Mouse (Mus musculus) embryonic facial prominence, embryonic 14.5 days (tissue): ENCODE measurements at regions not wholly inside any gene's neighbourhood (a gene's known extent, or its start where the extent isn't known, plus 50 kb on each side); places are given as distances from the start of the nearest gene placed in this dataset.
A peak's percentile ranks its signal among the peaks of the same experiment; 100 is the strongest.

ENCODE experiments used
- ATAC-seq: fragments of 200-750 bp; cut with Nextera tagmentation; 2 replicates; pipeline ENCODE4 v1.8.0; 2017; ENCODE audit warnings: low read depth, moderate number of reproducible peaks, moderate TSS enrichment
- DNase-seq: peaks from one replicate; pipeline ENCODE4 v3.0.0-alpha.2; 2015; ENCODE audit warnings: low spot score
- H3K27ac ChIP-seq: fragments of 300-500 bp; sonication (generic); replicated peaks from 2 replicates; pipeline ENCODE4 v1.5.1; 2014; ENCODE audit warnings: low read depth, mild to moderate bottlenecking, low read length, moderate library complexity
- H3K27me3 ChIP-seq: fragments of 300-500 bp; sonication (generic); replicated peaks from 2 replicates; pipeline ENCODE4 v1.6.1; 2014; ENCODE audit warnings: low read length; ENCODE audit not compliant: control insufficient read depth, insufficient read depth
- H3K36me3 ChIP-seq: fragments of 300-500 bp; sonication (generic); 2 replicates; pipeline ENCODE4 v1.6.1; 2014; ENCODE audit warnings: low read length, mixed read lengths; ENCODE audit not compliant: control insufficient read depth, insufficient read depth
- H3K4me1 ChIP-seq: fragments of 300-500 bp; sonication (generic); 2 replicates; pipeline ENCODE4 v1.6.1; 2014; ENCODE audit warnings: antibody characterized with exemption, low read length; ENCODE audit not compliant: control insufficient read depth, insufficient read depth
- H3K4me2 ChIP-seq: fragments of 300-500 bp; sonication (generic); 2 replicates; pipeline ENCODE4 v1.6.1; 2014; ENCODE audit warnings: low read depth, mild to moderate bottlenecking, low read length, moderate library complexity, mixed read lengths
- H3K4me3 ChIP-seq: fragments of 300-500 bp; sonication (generic); 2 replicates; pipeline ENCODE4 v1.5.1; 2014; ENCODE audit warnings: low read depth, mild to moderate bottlenecking, low read length
- H3K9ac ChIP-seq: fragments of 300-500 bp; sonication (generic); 2 replicates; pipeline ENCODE4 v1.6.1; 2014; ENCODE audit warnings: low read depth, mild to moderate bottlenecking, low read length, moderate library complexity, mixed read lengths
- H3K9me3 ChIP-seq: fragments of 300-500 bp; sonication (generic); 2 replicates; pipeline ENCODE4 v1.6.1; 2016; ENCODE audit warnings: low read length; ENCODE audit not compliant: control insufficient read depth
- WGBS: fragments of 180-500 bp; shearing (Covaris S2); extraction: QIAGEN DNeasy Blood & Tissue Kit; methylation state at CpG from one replicate; pipeline ENCODE4 v1.1.7; 2014; 5-methylcytosine and 5-hydroxymethylcytosine counted together

DNA sequence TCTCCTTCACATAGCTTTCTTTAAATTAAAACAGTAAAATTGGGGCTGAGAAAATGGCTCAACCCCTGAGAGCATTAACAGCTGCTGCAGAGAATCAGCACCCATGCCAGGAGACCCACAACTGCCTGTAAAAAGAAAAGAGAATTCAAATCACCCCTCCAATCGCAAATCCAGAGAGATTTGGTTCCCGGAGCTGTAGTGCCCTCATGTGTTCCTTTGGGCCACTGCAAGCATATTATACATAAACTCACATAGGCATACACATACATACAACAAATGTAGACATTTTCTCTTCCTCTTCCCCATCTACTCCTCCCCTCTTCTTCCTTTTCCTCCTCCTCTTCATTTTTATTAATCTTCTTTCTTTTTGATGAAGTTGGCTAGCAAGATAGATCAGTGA is 616.5 kb downstream of the Dok5 start:
- DNase-seq (no peak), ATAC-seq (no peak)
- no peaks in the 10 kb centered on the region for H3K36me3 ChIP-seq
- no peak overlapping the region for H3K4me3 ChIP-seq
- H3K9me3 ChIP-seq, result 0 out of 2 replicates have a peak, but pooled peaks cover 3% of the 10 kb centered on the region
- H3K9ac ChIP-seq, result no peak overlapping the region
- no peak overlapping the region for H3K4me2 ChIP-seq
- no peaks in the 10 kb centered on the region for H3K4me1 ChIP-seq
- WGBS, result 91% methylated on average over 2 of the region's 2 CpGs
- H3K27ac ChIP-seq, result no peak overlapping the region
- no peaks in the 10 kb centered on the region for H3K27me3 ChIP-seq

DNA sequence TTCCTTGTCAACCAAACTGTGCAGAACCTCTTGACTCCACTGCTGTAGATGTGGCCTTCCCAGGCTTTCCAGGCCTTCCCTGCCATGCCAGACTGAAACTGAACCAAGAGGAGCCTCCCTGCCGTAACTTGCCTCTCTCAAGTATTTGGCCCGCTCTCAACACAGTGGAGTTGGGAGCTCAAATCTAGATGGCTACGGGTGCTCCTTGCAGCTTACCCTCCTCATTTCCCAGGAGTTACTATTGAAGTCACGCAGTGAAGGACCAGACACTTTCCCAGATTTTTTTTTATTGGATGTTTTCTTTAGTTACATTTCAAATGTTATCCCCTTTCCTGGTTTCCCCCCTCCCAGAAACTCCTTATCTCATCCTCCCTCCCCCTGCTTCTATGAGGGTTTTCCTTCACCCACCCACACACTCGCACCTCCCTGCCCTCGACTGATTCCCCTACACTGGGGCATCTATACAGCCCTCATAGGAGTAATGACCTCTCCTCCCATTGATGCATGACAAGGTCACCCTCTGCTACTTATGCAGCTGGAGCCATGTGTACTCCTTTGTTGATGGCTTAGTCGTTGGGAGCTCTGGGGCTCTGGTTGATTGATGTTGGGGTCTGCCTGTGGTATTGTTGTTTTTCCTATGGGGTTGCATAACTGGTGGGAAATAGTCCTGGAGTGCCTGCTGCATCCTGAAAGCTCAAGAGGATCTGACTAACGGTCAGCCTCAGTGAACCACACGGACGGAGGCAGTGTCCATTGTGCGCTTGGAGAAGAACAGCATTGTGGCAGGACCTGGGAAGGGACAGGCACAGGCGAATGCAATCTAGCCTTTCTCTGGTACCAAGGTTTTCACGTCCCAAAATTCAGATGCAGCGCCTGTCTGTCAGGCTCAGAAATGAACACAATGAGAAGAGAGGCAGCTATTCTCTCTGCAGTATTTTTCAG is 602.5 kb downstream of the Dok5 start:
- Histone ChIP-seq H3K27me3 (no peaks in the 10 kb centered on the region), H3K9me3 (0 out of 2 replicates have a peak, but pooled peaks cover 3% of the 10 kb centered on the region), H3K4me3 (no peak overlapping the region), H3K4me2 (no peak overlapping the region), H3K27ac (no peak overlapping the region), H3K9ac (no peak overlapping the region), H3K4me1 (no peaks in the 10 kb centered on the region), H3K36me3 (no peaks in the 10 kb centered on the region)
- no peak for DNase-seq
- ATAC-seq, result no peak
- WGBS, result 71% methylated on average over 14 of the region's 14 CpGs

DNA sequence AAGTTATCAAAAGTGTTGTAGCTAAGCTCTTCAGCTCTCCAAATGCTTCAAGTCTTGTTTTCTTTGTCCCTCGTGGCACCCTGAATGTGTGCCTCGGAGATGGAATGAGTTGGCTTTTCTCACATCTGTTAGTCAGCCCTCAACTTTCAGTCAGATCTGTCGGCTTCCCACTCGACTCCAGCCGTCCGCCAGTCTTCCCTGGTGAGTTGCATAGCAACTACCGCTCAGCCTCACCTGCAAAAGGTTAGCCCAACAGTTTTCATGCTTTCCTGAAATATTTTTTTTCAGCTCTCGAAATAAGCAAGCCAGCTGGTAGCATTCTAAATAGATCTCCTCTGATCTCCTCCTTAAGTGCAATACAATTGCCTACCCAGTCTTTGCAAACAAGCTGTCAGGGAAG is 601.2 kb downstream of the Dok5 start:
- no peak for DNase-seq
- Histone ChIP-seq H3K9me3 (0 out of 2 replicates have a peak, but pooled peaks cover 3% of the 10 kb centered on the region), H3K36me3 (no peaks in the 10 kb centered on the region), H3K27ac (no peak overlapping the region), H3K4me2 (no peak overlapping the region), H3K27me3 (no peaks in the 10 kb centered on the region), H3K4me1 (no peaks in the 10 kb centered on the region), H3K9ac (no peak overlapping the region), H3K4me3 (no peak overlapping the region)
- 69% methylated on average over 8 of the region's 8 CpGs for WGBS
- no peak for ATAC-seq

GRCm38 (mm10) chr2:171331529-171331928 is 599.9 kb downstream of the Dok5 start:
- no peak overlapping the region for H3K4me2 ChIP-seq
- 93% methylated on average over 3 of the region's 3 CpGs for WGBS
- H3K27me3 ChIP-seq, result no peaks in the 10 kb centered on the region
- ATAC-seq (no peak), DNase-seq (no peak)
- no peaks in the 10 kb centered on the region for H3K36me3 ChIP-seq
- H3K9ac ChIP-seq, result no peak overlapping the region
- no peak overlapping the region for H3K4me3 ChIP-seq
- H3K27ac ChIP-seq, result no peak overlapping the region
- H3K9me3 ChIP-seq, result 0 out of 2 replicates have a peak, but pooled peaks cover 3% of the 10 kb centered on the region
- no peaks in the 10 kb centered on the region for H3K4me1 ChIP-seq

DNA sequence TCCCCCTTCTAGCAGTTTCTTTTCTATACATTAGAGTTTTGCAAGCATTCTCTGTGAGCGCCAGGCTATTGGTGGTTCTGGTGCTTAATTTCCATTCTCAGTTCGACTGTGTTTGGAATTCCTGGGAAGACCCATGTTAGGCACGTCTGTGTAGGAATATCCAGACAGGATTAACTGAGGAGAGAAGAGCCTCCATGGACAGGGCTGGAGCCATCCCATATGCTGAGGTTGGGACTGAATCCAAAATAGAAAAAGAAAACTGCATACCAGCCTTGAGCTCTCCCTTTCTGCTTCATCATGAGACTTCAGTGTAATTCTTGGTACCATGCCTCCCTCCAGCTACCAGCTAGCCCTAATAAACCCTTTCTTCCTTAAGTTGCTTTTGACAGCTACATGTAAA is 595.3 kb downstream of the Dok5 start:
- Histone ChIP-seq H3K27ac (no peak overlapping the region), H3K9ac (no peak overlapping the region), H3K4me1 (no peaks in the 10 kb centered on the region), H3K4me3 (no peak overlapping the region), H3K27me3 (no peaks in the 10 kb centered on the region), H3K4me2 (no peak overlapping the region), H3K36me3 (no peaks in the 10 kb centered on the region), H3K9me3 (no peaks in the 10 kb centered on the region)
- DNase-seq, result peak; percentile 49
- peak; percentile 57 for ATAC-seq
- 49% methylated on average over 3 of the region's 3 CpGs for WGBS

GRCm38 (mm10) chr2:171308486-171308885 is 576.9 kb downstream of the Dok5 start:
- no peak overlapping the region for H3K4me3 ChIP-seq
- no peak overlapping the region for H3K27ac ChIP-seq
- peaks cover 5% of the 10 kb centered on the region; the same call in 1 of the 2 replicates for H3K4me1 ChIP-seq
- ATAC-seq, result no peak
- no peak overlapping the region for H3K4me2 ChIP-seq
- 78% methylated on average over 4 of the region's 4 CpGs for WGBS
- no peaks in the 10 kb centered on the region for H3K9me3 ChIP-seq
- H3K36me3 ChIP-seq, result no peaks in the 10 kb centered on the region
- DNase-seq, result no peak
- H3K27me3 ChIP-seq, result no peaks in the 10 kb centered on the region
- no peak overlapping the region for H3K9ac ChIP-seq

DNA sequence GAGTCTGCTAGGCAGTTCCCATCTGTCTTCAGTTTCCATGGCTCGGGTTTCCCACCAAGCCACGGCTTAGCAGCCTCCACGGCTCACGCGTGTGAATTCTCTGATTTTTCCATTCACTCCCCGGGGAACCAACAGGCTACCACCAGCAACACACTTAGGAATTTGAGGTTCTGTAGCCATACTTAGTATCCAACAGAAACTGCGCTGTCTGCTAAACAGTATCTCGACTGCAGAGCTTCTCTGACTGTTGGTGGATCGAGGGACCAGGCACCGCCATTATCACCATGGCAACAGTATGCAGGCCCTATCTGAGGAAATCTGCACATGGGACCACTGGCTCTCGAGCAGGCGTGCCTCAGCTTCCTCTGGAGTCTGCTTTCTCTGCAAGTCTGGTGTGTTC is 574.4 kb downstream of the Dok5 start:
- peaks cover 5% of the 10 kb centered on the region; the same call in 1 of the 2 replicates for H3K4me1 ChIP-seq
- H3K9ac ChIP-seq, result no peak overlapping the region
- H3K4me3 ChIP-seq, result no peak overlapping the region
- no peak overlapping the region; the same call in 1 of the 2 replicates for H3K27ac ChIP-seq
- WGBS, result 37% methylated on average over 12 of the region's 12 CpGs
- ATAC-seq, result peak; percentile 60; the same call in 1 of the 2 replicates
- DNase-seq, result peak; percentile 65
- H3K9me3 ChIP-seq, result no peaks in the 10 kb centered on the region
- H3K4me2 ChIP-seq, result peak overlapping the region; percentile 26; the same call in 1 of the 2 replicates
- no peaks in the 10 kb centered on the region for H3K27me3 ChIP-seq
- no peaks in the 10 kb centered on the region for H3K36me3 ChIP-seq

DNA sequence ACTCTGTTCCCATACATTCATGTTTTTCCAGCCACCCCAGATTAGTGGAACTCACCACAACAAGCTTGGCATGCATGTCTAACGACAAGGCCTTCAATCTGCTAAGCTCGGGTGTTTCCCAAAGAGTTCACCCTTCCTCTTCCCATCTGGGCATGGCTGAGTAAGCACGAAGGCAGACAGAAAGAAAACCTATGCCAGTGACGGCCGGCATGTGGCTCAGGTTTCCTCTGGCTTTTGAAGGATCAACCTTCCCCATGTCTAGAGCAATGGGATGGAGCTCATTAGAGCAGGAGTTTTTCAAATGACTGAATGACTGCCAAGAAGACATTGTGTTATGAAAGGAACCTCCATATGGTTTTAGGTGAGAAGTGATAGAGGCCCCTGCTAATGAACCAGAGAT is 566.9 kb downstream of the Dok5 start:
- Histone ChIP-seq H3K4me2 (no peak overlapping the region), H3K4me1 (no peaks in the 10 kb centered on the region), H3K27me3 (no peaks in the 10 kb centered on the region), H3K27ac (no peak overlapping the region), H3K4me3 (no peak overlapping the region), H3K9ac (no peak overlapping the region), H3K36me3 (no peaks in the 10 kb centered on the region), H3K9me3 (no peaks in the 10 kb centered on the region)
- peak; percentile 34 for DNase-seq
- WGBS, result 27% methylated on average over 5 of the region's 5 CpGs
- ATAC-seq, result no peak

DNA sequence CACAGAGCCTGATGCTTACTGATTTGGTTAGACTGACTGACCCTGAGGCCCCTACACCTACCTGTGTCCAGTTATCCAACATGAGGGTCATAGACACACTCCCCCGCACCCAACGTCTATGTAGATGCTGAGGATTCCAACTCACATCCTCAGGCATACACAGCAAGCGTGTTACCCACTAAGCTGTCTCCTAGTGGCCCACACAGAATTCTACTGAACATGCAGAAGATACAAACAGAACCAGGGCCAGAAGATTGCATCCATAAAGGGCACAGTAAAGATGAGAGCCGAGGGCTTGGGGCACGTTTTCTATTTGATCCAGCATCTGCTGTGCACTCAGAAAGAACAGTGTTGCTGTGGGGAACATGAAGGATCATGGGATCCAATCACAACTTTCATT is 564.0 kb downstream of the Dok5 start:
- Histone ChIP-seq H3K9me3 (no peaks in the 10 kb centered on the region), H3K27me3 (no peaks in the 10 kb centered on the region), H3K9ac (no peak overlapping the region), H3K36me3 (no peaks in the 10 kb centered on the region), H3K4me3 (no peak overlapping the region), H3K4me1 (no peaks in the 10 kb centered on the region), H3K27ac (no peak overlapping the region), H3K4me2 (no peak overlapping the region)
- no peak for ATAC-seq
- 83% methylated on average over 5 of the region's 5 CpGs for WGBS
- no peak for DNase-seq
